Mouse (Mus musculus) CD4-positive, CD25-positive, alpha-beta regulatory T cell, adult 2 months (primary cell): Measurements from ENCODE around the gene Cat.

Source experiments
- DNase-seq: peaks from one replicate; pipeline ENCODE4 v3.0.0-alpha.2; 2012; ENCODE audit warnings: low read depth, low spot score

Cat gene

DNA sequence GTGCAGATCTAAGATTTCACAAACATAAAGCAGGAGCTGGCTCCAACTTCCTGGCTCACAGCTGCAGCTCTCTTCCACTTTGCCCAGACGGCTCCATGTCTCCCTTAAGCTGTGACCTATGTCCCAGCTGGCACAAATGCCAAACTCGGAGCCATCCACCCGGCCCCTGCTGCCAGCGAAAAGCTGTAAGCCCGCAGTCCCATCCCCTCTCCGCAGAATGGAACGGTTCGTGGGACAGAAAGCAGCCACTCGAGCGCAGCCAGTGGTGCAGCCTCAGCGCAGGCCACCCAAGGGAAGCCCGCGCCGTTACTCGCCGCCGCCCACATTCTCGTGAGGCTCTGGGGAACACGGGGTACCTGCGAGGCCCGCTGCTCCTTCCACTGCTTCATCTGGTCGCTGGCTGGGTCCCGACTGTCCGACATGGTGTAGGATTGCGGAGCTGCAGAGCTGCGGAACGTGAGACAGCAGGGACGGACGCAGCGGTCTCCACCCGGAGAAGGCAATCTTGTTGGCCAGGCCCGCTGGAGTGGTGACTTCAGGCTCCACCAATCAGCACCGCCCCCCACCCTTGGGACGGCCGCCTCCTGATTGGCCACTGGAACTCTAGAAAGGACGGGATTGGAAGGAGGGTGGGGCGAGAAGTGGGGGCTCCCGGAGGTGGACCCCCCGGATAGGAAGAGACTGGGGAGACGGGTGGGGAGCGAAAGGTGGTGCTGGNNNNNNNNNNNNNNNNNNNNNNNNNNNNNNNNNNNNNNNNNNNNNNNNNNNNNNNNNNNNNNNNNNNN lies at the start of gene Cat:
Gene Cat (minus strand): TSS at position 544 of the 785 bp plus-strand sequence.
- DNase-seq = peak; percentile 93

DNA sequence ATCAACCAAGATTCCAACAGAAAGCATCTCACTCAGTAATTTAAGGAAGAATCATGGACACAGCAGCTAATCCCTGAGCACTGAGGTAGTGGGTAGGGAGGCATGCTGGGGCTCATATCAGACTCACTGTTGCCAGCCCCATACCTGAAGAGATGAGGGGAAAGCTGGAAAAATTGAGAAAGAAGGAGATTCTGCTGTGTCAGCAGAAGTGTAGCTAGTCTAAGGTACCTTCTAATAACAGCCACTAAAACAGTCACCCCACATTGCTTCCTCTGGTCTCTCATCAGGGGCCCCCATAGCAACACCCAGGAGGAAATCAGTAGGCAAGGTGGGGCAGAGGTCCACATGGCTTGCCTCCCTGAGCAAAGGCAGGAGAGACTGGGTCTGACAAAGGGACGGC lies 40.6 kb upstream of the Cat start:
- no peak for DNase-seq

DNA sequence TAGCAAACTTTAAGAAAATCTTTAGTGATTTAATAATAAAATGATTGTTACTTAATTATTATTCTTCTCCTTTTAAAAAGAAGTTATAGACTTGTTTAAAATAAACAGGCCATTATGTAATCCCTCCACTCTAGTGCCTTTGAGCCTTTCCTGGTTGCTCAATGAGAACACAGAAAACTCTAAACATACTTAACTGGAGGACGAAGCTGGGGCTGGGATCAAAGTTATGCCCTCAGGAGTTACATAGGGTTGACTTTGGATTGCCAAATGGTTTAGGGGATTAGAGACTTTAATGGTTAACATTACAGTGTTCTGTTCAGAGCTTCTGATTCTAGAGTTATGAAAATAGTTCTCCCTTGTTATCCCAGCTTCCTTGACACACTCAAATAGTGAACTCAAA lies 31.5 kb upstream of the Cat start:
- DNase-seq = no peak

- DNase-seq = no peak
These were observed 30.7 kb upstream of the Cat start for GRCm38 (mm10) chr2:103515513-103516180.

GRCm38 (mm10) chr2:103512066-103512795 lies 27.3 kb upstream of the Cat start:
- DNase-seq = no peak

- DNase-seq = no peak
These were observed 26.7 kb upstream of the Cat start for GRCm38 (mm10) chr2:103511631-103512030.

GRCm38 (mm10) chr2:103511042-103511441 lies 26.1 kb upstream of the Cat start:
- DNase-seq = no peak

DNA sequence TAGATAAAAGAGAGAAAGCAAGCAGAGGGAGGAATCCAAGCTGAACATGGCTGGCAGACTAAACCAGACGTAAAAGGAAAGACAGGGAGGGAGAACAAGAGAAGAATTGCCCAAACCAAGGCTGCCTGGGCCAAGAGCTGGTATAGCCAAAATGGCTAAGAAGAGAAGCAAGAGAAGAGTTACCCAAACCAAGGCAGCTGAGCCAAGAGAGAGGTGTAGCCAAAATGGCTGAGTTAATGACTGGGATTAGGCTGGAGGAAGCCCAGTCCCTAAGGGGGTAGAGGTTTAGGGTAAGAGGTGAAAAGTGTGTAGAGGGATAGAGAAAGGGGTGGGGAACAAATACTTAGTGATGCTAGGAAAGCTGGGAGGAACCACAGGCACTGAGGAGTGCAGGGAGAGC lies 22.7 kb upstream of the Cat start:
- DNase-seq = no peak

- no peak for DNase-seq
These were observed 21.0 kb upstream of the Cat start for GRCm38 (mm10) chr2:103505956-103506355.

DNA sequence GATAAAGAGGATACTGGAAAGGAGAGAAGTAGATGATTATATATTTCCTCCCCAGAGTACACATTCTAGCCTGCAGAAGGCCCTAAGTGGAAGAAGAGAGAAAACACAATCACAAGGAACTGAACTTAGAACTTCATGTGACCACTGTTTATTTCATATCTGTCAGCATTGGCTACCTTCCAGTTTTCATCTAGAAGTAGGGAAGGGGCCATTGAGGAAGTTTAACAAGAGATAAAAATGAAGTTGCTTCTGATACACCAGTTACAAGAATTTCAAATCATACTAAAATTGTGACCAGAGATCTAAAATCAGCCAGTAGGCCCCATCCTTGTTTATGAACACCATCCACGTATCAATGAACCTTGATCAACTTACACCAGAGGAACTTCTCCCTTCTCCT lies 19.5 kb upstream of the Cat start:
- DNase-seq = no peak

GRCm38 (mm10) chr2:103500769-103501168 lies 15.8 kb upstream of the Cat start:
- no peak for DNase-seq

DNA sequence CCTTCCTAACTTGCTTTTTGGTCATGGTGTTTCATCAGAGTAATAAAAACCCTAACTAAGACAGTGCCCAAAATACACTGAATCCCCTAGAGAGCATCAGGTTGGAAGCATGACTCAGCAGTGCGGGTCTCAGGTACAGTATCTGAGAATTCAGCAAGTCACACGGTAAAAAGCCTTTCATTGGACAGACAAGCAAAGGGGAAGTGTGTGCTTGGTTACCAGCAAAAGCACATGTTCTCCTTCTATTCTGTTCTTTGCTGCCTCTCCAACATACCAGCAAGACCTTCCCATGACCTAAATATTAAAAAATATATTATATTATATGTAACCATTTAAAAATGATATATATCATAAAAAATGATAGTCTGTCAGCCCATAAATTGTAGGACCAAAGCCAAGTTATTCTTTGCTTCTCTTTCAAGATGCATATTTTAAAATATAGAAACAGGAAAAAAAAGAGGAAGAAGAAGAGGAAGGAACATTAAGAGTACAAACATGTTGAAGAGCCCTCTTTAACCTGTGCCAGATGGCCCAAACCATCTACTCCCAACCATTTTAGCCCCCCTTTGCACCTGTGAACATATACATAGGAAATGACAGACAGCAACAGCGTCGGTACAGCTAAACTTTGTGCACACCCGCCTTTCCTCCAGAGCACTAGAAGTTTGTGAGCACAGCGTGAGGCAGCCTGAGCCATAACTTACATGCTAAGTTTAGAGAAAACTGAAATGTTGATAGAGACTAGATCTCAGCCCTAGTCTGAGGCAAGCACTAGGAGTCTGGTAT lies 10.9 kb upstream of the Cat start:
- DNase-seq = no peak

GRCm38 (mm10) chr2:103493827-103494226 lies 8.9 kb upstream of the Cat start:
- no peak for DNase-seq

GRCm38 (mm10) chr2:103492526-103492925 lies 7.6 kb upstream of the Cat start:
- DNase-seq = no peak

DNA sequence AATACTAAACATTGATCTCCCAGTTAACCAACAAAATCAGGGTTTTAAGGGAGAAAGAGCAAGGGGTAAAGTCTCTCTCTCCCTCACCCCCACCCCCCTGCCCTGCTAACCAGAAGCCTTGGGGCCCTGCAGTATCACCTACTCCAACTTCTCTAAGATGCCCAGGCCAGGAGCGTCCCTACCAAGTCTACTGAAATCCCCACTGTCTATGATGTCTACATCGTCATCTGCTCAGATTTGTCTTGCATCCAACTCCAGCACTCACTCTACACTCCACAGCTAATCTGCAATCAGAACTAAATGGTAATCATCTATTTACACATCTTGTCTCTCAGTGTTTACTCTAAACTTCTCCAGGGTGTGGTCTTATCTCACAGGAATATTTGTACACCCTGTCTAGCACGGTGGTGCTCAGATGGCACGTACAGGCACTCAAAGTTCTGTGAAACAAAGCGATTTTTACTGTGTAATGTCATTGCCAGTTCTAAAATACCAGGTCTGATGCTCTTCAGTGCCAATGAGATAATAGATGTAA lies 907 bp downstream of the Cat start:
- no peak for DNase-seq

- no peak for DNase-seq
These were observed 1.5 kb downstream of the Cat start for GRCm38 (mm10) chr2:103483289-103483985.

GRCm38 (mm10) chr2:103481314-103482231 lies 3.4 kb downstream of the Cat start:
- no peak for DNase-seq

DNA sequence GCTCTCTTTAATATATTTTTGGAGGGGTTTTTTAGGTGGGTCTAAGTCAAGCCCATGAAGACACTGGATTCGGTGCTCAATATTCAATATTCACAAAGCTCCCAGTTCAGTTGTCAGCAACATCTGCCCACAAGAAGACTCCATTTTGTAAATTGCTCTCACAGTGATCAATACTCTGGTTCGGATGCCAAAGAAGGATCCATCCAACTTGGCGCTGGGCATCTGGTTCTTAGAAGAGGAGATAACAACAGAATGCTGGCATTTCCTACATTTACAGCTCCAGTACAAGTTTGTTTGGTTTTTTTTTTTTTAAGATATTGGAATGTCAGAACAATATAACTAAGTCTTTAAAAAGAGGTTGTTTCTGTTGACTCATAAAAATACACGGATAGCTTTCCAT lies 4.1 kb downstream of the Cat start:
- no peak for DNase-seq

GRCm38 (mm10) chr2:103480240-103480639 lies 4.7 kb downstream of the Cat start:
- no peak for DNase-seq

- DNase-seq = no peak
These were observed 6.6 kb downstream of the Cat start for GRCm38 (mm10) chr2:103478326-103478725.
